Mouse (Mus musculus) kidney, embryonic 16.5 days (tissue): ENCODE data around the gene Stk25. TPM values are rescaled to one million over a fixed set of nuclear protein-coding genes. Genes with fewer than 3 reads are reported as not detected.
A peak's percentile ranks its signal among the peaks of the same experiment; 100 is the strongest.

Experiments
- ATAC-seq: fragments of 200-750 bp; cut with Nextera tagmentation; 2 replicates; pipeline ENCODE4 v1.8.0; 2017; ENCODE audit warnings: moderate TSS enrichment; ENCODE audit not compliant: low FRiP score, low TSS enrichment
- H3K27ac ChIP-seq: fragments of 300-500 bp; sonication (generic); 2 replicates; pipeline ENCODE4 v1.5.1; 2014; ENCODE audit warnings: low read length
- H3K27me3 ChIP-seq: fragments of 300-500 bp; sonication (generic); 2 replicates; pipeline ENCODE4 v1.6.1; 2014; ENCODE audit warnings: low read length, control low read depth, mixed read lengths; ENCODE audit not compliant: insufficient read depth
- H3K36me3 ChIP-seq: fragments of 300-500 bp; sonication (generic); 2 replicates; pipeline ENCODE4 v1.6.1; 2014; ENCODE audit warnings: low read length, control low read depth, mixed read lengths; ENCODE audit not compliant: insufficient read depth
- H3K4me1 ChIP-seq: fragments of 300-500 bp; sonication (generic); 2 replicates; pipeline ENCODE4 v1.6.1; 2014; ENCODE audit warnings: low read length, control low read depth, mixed read lengths; ENCODE audit not compliant: insufficient read depth
- H3K4me2 ChIP-seq: fragments of 300-500 bp; sonication (generic); replicated peaks from 2 replicates; pipeline ENCODE4 v1.6.1; 2014; ENCODE audit warnings: low read depth, low read length
- H3K4me3 ChIP-seq: fragments of 300-500 bp; sonication (generic); 2 replicates; pipeline ENCODE4 v1.5.1; 2014; ENCODE audit warnings: mild to moderate bottlenecking, low read length
- H3K9ac ChIP-seq: fragments of 300-500 bp; sonication (generic); replicated peaks from 2 replicates; pipeline ENCODE4 v1.6.1; 2014; ENCODE audit warnings: low read length
- H3K9me3 ChIP-seq: fragments of 300-500 bp; sonication (generic); 2 replicates; pipeline ENCODE4 v1.6.1; 2016; ENCODE audit warnings: low read length, control low read depth
- whole genome bisulfite sequencing: fragments of 180-500 bp; shearing (Covaris S2); extraction: QIAGEN DNeasy Blood & Tissue Kit; methylation state at CpG from one replicate; pipeline ENCODE4 v1.1.7; 2014; 5-methylcytosine and 5-hydroxymethylcytosine counted together
- polyA plus RNA-seq: library from polyadenylated mRNA; unstranded; fragments of >200 nt; fragmentation: Nextera tagmentation; extraction: Ambion mirVana; gene quantifications from 2 replicates; pipeline ENCODE4 v1.2.1, GENCODE M21; 2015

Gene Stk25
- polyA plus RNA-seq, 1 experiment from 2014 or later, result 205 TPM

GRCm38 (mm10) chr1:93692773-93693172, 34.3 kb upstream of the Stk25 start:
- Histone ChIP-seq H3K4me3 (no peak overlapping the region), H3K4me1 (peaks cover 15% of the 10 kb centered on the region), H3K9me3 (no peaks in the 10 kb centered on the region), H3K36me3 (peaks cover 30% of the 10 kb centered on the region), H3K4me2 (no peak overlapping the region), H3K27me3 (no peaks in the 10 kb centered on the region), H3K27ac (no peak overlapping the region), H3K9ac (no peak overlapping the region)
- WGBS, result 82% methylated on average over 9 of the region's 9 CpGs
- no peak for ATAC-seq

- no peak overlapping the region for H3K27ac ChIP-seq
- H3K9ac ChIP-seq, result no peak overlapping the region
- no peak overlapping the region for H3K4me2 ChIP-seq
- ATAC-seq, result no peak
- WGBS, result 78% methylated on average over 10 of the region's 10 CpGs
- peaks cover 17% of the 10 kb centered on the region for H3K4me1 ChIP-seq
- no peaks in the 10 kb centered on the region for H3K9me3 ChIP-seq
- H3K36me3 ChIP-seq, result peaks cover 30% of the 10 kb centered on the region
- no peaks in the 10 kb centered on the region for H3K27me3 ChIP-seq
- no peak overlapping the region for H3K4me3 ChIP-seq
Observed at GRCm38 (mm10) chr1:93691786-93692357, 33.4 kb upstream of the Stk25 start.

GRCm38 (mm10) chr1:93691106-93691505, 32.6 kb upstream of the Stk25 start:
- Histone ChIP-seq H3K9me3 (no peaks in the 10 kb centered on the region), H3K27me3 (no peaks in the 10 kb centered on the region), H3K4me3 (no peak overlapping the region), H3K36me3 (peaks cover 26% of the 10 kb centered on the region), H3K4me1 (peaks cover 22% of the 10 kb centered on the region), H3K27ac (no peak overlapping the region), H3K4me2 (no peak overlapping the region), H3K9ac (no peak overlapping the region)
- WGBS, result 91% methylated on average over 8 of the region's 8 CpGs
- no peak for ATAC-seq

- Histone ChIP-seq H3K27me3 (no peaks in the 10 kb centered on the region), H3K36me3 (peaks cover 16% of the 10 kb centered on the region), H3K27ac (no peak overlapping the region), H3K9ac (no peak overlapping the region), H3K4me1 (peaks cover 23% of the 10 kb centered on the region), H3K4me2 (no peak overlapping the region), H3K4me3 (no peak overlapping the region), H3K9me3 (no peaks in the 10 kb centered on the region)
- WGBS, result 65% methylated on average over 7 of the region's 7 CpGs
- ATAC-seq, result no peak
Observed at GRCm38 (mm10) chr1:93689901-93690496, 31.5 kb upstream of the Stk25 start.

- H3K9ac ChIP-seq, result no peak overlapping the region
- no peak overlapping the region for H3K27ac ChIP-seq
- H3K9me3 ChIP-seq, result no peaks in the 10 kb centered on the region
- H3K4me2 ChIP-seq, result peak overlapping the region; percentile 91
- H3K36me3 ChIP-seq, result peaks cover 11% of the 10 kb centered on the region
- ATAC-seq, result no peak
- no peak overlapping the region for H3K4me3 ChIP-seq
- H3K27me3 ChIP-seq, result 0 out of 2 replicates have a peak, but pooled peaks cover 3% of the 10 kb centered on the region
- 78% methylated on average over 8 of the region's 8 CpGs for WGBS
- peaks cover 21% of the 10 kb centered on the region for H3K4me1 ChIP-seq
Observed at GRCm38 (mm10) chr1:93688154-93688553, 29.7 kb upstream of the Stk25 start.

- H3K4me1 ChIP-seq, result peaks cover 21% of the 10 kb centered on the region
- peaks cover 11% of the 10 kb centered on the region for H3K36me3 ChIP-seq
- H3K27ac ChIP-seq, result peak overlapping the region; percentile 89
- H3K9ac ChIP-seq, result peak overlapping the region; percentile 79
- 0 out of 2 replicates have a peak, but pooled peaks cover 3% of the 10 kb centered on the region for H3K27me3 ChIP-seq
- ATAC-seq, result no peak; the same call in 1 of the 2 replicates
- H3K4me3 ChIP-seq, result peak overlapping the region; percentile 70
- H3K9me3 ChIP-seq, result no peaks in the 10 kb centered on the region; the same call in 1 of the 2 replicates
- peak overlapping the region; percentile 91 for H3K4me2 ChIP-seq
- WGBS, result 30% methylated on average over 3 of the region's 3 CpGs
Observed at GRCm38 (mm10) chr1:93686961-93687320, 28.5 kb upstream of the Stk25 start.

GRCm38 (mm10) chr1:93686245-93686960, 27.9 kb upstream of the Stk25 start:
- Histone ChIP-seq H3K27me3 (0 out of 2 replicates have a peak, but pooled peaks cover 3% of the 10 kb centered on the region), H3K27ac (peak overlapping the region; percentile 89), H3K4me2 (peak overlapping the region; percentile 91), H3K9ac (peak overlapping the region; percentile 79), H3K36me3 (peaks cover 9% of the 10 kb centered on the region), H3K9me3 (no peaks in the 10 kb centered on the region; the same call in 1 of the 2 replicates), H3K4me1 (peaks cover 21% of the 10 kb centered on the region), H3K4me3 (peak overlapping the region; percentile 70)
- 2% methylated on average over 51 of the region's 51 CpGs for WGBS
- ATAC-seq, result peak; percentile 91

GRCm38 (mm10) chr1:93685401-93686244, 27.2 kb upstream of the Stk25 start, which contains the start of gene Bok:
TSS of gene Bok (plus strand) at chr1:93685660.
- peak; percentile 58 for ATAC-seq
- Histone ChIP-seq H3K4me2 (peak within 1 kb of the TSS; percentile 91), H3K4me3 (peak within 1 kb of the TSS; percentile 70), H3K9me3 (no peaks in the 10 kb centered on the region; the same call in 1 of the 2 replicates), H3K27ac (peak within 1 kb of the TSS; percentile 89), H3K27me3 (0 out of 2 replicates have a peak, but pooled peaks cover 3% of the 10 kb centered on the region), H3K36me3 (peaks cover 3% of the 10 kb centered on the region), H3K4me1 (peaks cover 21% of the 10 kb centered on the region), H3K9ac (peak within 1 kb of the TSS; percentile 79)
- under 1% methylated on average over 78 of the region's 78 CpGs for WGBS

- Histone ChIP-seq H3K36me3 (no peaks in the 10 kb centered on the region), H3K27ac (peak overlapping the region; percentile 63; the same call in 1 of the 2 replicates), H3K4me1 (peaks cover 4% of the 10 kb centered on the region; the same call in 1 of the 2 replicates), H3K9me3 (no peaks in the 10 kb centered on the region; the same call in 1 of the 2 replicates), H3K4me3 (no peak overlapping the region), H3K4me2 (no peak overlapping the region), H3K9ac (no peak overlapping the region), H3K27me3 (0 out of 2 replicates have a peak, but pooled peaks cover 3% of the 10 kb centered on the region)
- WGBS, result 51% methylated on average over 7 of the region's 7 CpGs
- ATAC-seq, result peak; percentile 78
Observed at GRCm38 (mm10) chr1:93679889-93680568, 21.6 kb upstream of the Stk25 start.
